Mouse (Mus musculus) forebrain, embryonic 11.5 days (tissue): ENCODE measurements around the gene Pde8a. TPM values are rescaled to one million over a fixed set of nuclear protein-coding genes. Genes with fewer than 3 reads are reported as not detected.
"Not testable (repeated sequence)": the region's sequence is repeated elsewhere in the genome, so short reads cannot be mapped to it uniquely, and the experiment has no call there.

Source experiments
- ATAC-seq: fragments of 200-750 bp; cut with Nextera tagmentation; replicated peaks from 2 replicates; pipeline ENCODE4 v1.8.0; 2017; ENCODE audit warnings: moderate TSS enrichment; ENCODE audit not compliant: low FRiP score
- DNase-seq: peaks from one replicate; pipeline ENCODE4 v3.0.0-alpha.2; 2017; ENCODE audit warnings: low spot score
- H3K27ac ChIP-seq: fragments of 300-500 bp; sonication (generic); 2 replicates; pipeline ENCODE4 v1.5.1; 2014; ENCODE audit warnings: low read depth, low read length
- H3K27me3 ChIP-seq: fragments of 300-500 bp; sonication (generic); 2 replicates; pipeline ENCODE4 v1.6.1; 2014; ENCODE audit warnings: mild to moderate bottlenecking, low read length, mixed read lengths; ENCODE audit not compliant: control insufficient read depth, insufficient read depth
- H3K36me3 ChIP-seq: fragments of 300-500 bp; sonication (generic); 2 replicates; pipeline ENCODE4 v1.6.1; 2014; ENCODE audit warnings: mild to moderate bottlenecking, low read length, moderate library complexity, mixed read lengths; ENCODE audit not compliant: control insufficient read depth, insufficient read depth
- H3K4me1 ChIP-seq: fragments of 300-500 bp; sonication (generic); replicated peaks from 2 replicates; pipeline ENCODE4 v1.6.1; 2014; ENCODE audit warnings: low read length, mixed read lengths; ENCODE audit not compliant: control insufficient read depth, insufficient read depth
- H3K4me2 ChIP-seq: fragments of 300-500 bp; sonication (generic); 2 replicates; pipeline ENCODE4 v1.6.1; 2014; ENCODE audit warnings: low read depth, mild to moderate bottlenecking, low read length, moderate library complexity, mixed read lengths; ENCODE audit not compliant: severe bottlenecking
- H3K4me3 ChIP-seq: fragments of 300-500 bp; sonication (generic); 2 replicates; pipeline ENCODE4 v1.5.1; 2014; ENCODE audit warnings: low read depth, low read length
- H3K9ac ChIP-seq: fragments of 300-500 bp; sonication (generic); 2 replicates; pipeline ENCODE4 v1.6.1; 2014; ENCODE audit warnings: low read length
- H3K9me3 ChIP-seq: fragments of 300-500 bp; sonication (generic); 2 replicates; pipeline ENCODE4 v1.6.1; 2016; ENCODE audit warnings: low read length, mixed read lengths; ENCODE audit not compliant: control insufficient read depth
- WGBS: fragments of 180-500 bp; shearing (Covaris S2); extraction: QIAGEN DNeasy Blood & Tissue Kit; methylation state at CpG from one replicate; pipeline ENCODE4 v1.1.7; 2014; 5-methylcytosine and 5-hydroxymethylcytosine counted together
- polyA plus RNA-seq: library from polyadenylated mRNA; unstranded; fragments of >200 nt; fragmentation: Nextera tagmentation; extraction: Ambion mirVana; gene quantifications from 2 replicates; pipeline ENCODE4 v1.2.1, GENCODE M21; 2014

Gene Pde8a
- polyA plus RNA-seq, 1 experiment from 2014 or later = 2.4 TPM

DNA sequence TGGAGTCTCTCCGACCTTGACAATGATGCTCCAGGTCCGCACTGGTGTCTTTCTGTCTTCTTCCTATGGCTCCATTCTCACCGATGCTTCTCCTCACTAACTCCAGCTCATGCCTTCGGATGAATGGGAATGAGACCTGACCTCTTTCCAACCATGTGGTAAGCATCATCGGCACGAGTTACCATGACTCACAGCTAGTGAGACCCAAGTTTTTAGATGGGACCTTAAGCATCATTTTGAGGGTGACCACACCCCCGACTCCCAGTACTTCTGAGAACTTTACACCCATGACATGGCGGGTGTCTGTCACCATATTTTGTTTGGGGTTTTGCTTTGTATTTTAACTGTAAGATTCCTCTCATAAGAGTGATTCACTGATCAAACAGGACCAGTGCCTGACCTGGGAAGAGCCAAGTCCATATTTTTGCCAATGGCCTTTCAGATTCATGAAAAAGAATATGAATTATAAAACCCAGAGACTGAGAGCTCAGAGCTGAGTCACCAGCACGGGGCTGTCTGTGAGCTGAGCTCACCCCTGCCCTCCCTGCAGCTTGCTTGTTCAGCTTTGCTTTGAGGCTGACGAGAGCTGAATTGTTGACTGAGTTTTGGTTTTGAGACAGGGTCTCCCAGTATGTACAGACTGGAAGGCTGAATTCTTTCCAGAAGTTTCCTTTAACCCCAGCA, 30.8 kb upstream of the Pde8a start:
- ATAC-seq = no peak
- Histone ChIP-seq H3K9me3 (no peaks in the 10 kb centered on the region), H3K27me3 (no peaks in the 10 kb centered on the region), H3K4me2 (no peak overlapping the region), H3K36me3 (no peaks in the 10 kb centered on the region), H3K27ac (no peak overlapping the region), H3K4me3 (no peak overlapping the region), H3K9ac (no peak overlapping the region), H3K4me1 (no peaks in the 10 kb centered on the region)
- DNase-seq = peak; percentile 28
- 81% methylated on average over 10 of the region's 10 CpGs for WGBS

DNA sequence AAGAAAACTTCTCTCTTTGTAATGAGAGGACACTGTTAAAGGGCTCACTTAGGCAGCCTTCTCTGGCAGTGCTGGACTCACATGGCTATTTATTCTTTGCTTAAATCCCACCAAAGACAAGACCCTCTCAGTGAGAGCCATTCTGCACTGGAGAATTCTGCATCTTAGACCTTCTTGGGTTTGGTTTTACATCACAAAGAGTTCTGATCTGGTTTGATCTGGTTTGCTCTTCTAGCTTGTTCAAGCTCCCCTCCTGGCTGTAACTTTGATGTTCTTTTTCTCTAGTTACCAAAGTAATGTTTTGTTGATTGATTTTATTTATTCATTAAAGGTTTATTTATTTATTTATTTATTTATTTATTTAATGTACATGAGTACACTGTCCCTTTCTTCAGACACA, 30.2 kb upstream of the Pde8a start:
- DNase-seq (no peak), ATAC-seq (no peak)
- no peaks in the 10 kb centered on the region for H3K9me3 ChIP-seq
- H3K9ac ChIP-seq = no peak overlapping the region
- H3K36me3 ChIP-seq = no peaks in the 10 kb centered on the region
- no peak overlapping the region for H3K4me2 ChIP-seq
- H3K27ac ChIP-seq = no peak overlapping the region
- no peak overlapping the region for H3K4me3 ChIP-seq
- no peaks in the 10 kb centered on the region for H3K27me3 ChIP-seq
- H3K4me1 ChIP-seq = no peaks in the 10 kb centered on the region

DNA sequence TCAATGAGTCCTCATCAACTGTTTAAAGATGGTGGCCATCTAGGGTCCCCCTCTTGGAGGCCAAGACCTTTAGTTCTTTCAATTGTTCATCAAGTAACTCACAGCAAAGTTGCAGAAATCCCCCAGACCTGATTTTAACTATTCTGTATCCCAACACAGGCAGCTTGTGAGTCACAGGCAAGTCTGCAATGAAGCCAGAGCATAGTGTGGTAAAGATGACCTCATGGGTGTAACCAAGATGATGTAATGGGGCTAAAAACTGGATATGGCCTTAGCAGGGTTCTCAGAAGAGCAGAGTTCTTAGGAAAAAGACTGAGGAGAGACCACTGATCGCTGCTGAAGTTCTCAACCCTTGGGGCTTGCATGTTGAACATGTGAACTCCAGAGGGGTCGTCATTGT, 29.3 kb upstream of the Pde8a start:
- Histone ChIP-seq H3K4me3 (no peak overlapping the region), H3K27me3 (no peaks in the 10 kb centered on the region), H3K4me1 (no peaks in the 10 kb centered on the region), H3K9ac (no peak overlapping the region), H3K9me3 (no peaks in the 10 kb centered on the region), H3K27ac (no peak overlapping the region), H3K36me3 (no peaks in the 10 kb centered on the region), H3K4me2 (no peak overlapping the region)
- no peak for ATAC-seq
- DNase-seq = no peak
- WGBS = 72% methylated on average over 2 of the region's 2 CpGs

DNA sequence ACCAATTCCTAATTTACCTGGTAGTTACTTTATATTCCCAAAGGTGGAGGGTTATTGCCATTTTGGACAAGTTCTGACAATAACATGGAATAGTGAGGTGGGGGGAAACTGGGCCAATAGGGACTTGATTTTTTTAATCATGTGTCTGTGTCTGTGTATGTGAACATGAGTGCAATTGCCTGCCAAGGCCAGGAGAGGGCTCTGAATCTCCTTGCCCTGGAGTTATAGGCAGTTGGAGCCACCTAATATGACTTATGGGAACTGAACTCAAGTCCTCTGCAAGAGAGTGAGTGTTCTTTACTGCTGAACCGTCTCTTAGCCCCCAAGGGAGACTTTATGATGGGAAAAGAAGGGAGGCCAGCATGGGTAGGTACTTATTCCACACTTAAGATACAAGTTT, 28.7 kb upstream of the Pde8a start:
- Histone ChIP-seq H3K9me3 (no peaks in the 10 kb centered on the region), H3K4me3 (no peak overlapping the region), H3K9ac (no peak overlapping the region), H3K27ac (no peak overlapping the region), H3K27me3 (no peaks in the 10 kb centered on the region), H3K4me2 (no peak overlapping the region), H3K36me3 (no peaks in the 10 kb centered on the region), H3K4me1 (no peaks in the 10 kb centered on the region)
- peak; percentile 20 for DNase-seq
- no peak for ATAC-seq
- 85% methylated on average over 1 of the region's 1 CpGs for WGBS

DNA sequence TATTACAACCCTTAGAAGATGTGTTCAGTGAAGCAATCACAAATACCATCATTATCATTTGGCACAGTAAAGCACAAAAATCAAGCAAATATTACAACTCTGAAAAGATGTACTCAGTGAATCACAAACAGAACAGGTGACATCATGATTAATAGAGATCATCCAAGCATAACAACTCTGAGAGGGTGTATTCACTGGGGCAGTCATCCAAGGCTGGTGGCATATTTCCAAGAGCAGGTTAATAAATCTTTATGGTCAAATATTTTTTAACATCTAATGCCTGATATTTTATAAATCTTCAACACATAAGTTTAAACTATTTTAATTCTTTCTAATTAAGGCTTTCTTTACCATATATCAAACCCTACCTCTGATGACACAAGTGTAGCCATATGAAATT, 27.4 kb upstream of the Pde8a start:
- not testable (repeated sequence) for H3K4me2 ChIP-seq, H3K4me3 ChIP-seq, H3K27me3 ChIP-seq, H3K4me1 ChIP-seq, ATAC-seq, H3K36me3 ChIP-seq, H3K9me3 ChIP-seq, DNase-seq, H3K9ac ChIP-seq, H3K27ac ChIP-seq

DNA sequence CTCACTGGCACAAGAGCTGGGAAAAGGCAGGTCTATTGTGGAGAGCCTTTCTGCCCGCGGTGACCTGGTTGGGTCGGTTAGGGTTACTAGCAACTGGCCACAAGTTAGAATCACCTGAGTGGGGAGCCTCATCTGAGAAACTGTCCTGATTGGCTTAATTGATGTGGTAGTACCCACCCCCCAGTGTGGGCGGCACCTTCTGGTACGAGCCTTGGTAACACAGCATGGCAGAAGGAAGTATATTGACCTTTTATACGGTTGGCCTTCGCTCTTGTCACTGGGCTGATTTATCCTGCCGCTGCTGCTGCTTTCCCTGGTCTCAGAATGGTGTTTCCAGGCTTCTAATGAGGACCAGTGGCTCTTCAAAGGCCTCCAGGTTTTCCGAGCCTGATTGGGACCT, 24.2 kb upstream of the Pde8a start:
- Histone ChIP-seq H3K36me3 (no peaks in the 10 kb centered on the region), H3K27ac (no peak overlapping the region), H3K4me1 (no peaks in the 10 kb centered on the region), H3K9ac (no peak overlapping the region), H3K4me2 (no peak overlapping the region), H3K9me3 (no peaks in the 10 kb centered on the region), H3K4me3 (no peak overlapping the region), H3K27me3 (no peaks in the 10 kb centered on the region)
- ATAC-seq (no peak), DNase-seq (peak; percentile 23)
- 86% methylated on average over 9 of the region's 9 CpGs for WGBS

DNA sequence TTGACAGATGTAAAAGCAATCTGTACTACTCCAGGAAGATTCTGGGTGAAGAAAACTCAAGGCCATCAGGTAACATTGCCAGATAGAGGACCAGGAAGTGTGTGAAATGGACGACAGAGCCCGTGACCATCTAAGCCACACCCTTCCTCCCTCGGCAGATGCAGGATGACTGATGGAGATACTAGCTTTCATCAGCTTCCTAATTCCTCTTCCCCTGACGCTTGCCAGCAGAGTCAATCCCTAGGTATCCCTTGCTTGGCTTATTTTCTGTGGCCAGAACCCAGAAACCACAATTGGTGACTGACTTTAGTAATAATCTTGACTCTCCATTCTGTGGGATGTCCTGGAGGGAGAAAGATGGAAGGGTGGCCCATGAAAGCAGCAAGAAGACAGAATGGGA, 17.9 kb upstream of the Pde8a start:
- Histone ChIP-seq H3K4me1 (no peaks in the 10 kb centered on the region), H3K27me3 (no peaks in the 10 kb centered on the region), H3K4me3 (no peak overlapping the region), H3K36me3 (no peaks in the 10 kb centered on the region), H3K27ac (no peak overlapping the region), H3K9me3 (no peaks in the 10 kb centered on the region), H3K4me2 (no peak overlapping the region), H3K9ac (no peak overlapping the region)
- ATAC-seq (no peak), DNase-seq (no peak)
- WGBS = 71% methylated on average over 4 of the region's 4 CpGs

DNA sequence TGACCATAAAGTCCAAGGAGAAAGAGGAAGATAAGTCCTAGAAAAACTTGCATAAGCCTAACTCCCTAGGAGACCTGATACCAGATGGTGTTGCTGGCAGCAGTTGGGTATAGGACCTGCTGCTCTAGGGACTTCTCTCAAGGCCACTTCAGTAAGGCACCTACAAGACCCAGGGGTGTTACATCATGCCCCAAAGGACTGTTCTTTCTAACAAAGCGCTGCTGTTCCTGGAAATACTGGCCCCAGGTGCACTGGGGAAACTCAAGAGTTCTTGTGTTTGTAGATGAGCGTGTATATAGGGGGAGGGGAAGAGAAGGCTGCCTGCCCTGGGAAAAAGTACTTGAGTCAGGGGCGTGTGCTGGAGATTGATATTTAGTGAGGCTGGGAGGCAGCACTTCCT, 16.6 kb upstream of the Pde8a start:
- 71% methylated on average over 3 of the region's 3 CpGs for WGBS
- H3K4me1 ChIP-seq = no peaks in the 10 kb centered on the region
- ATAC-seq (no peak), DNase-seq (no peak)
- no peak overlapping the region for H3K4me2 ChIP-seq
- no peaks in the 10 kb centered on the region for H3K27me3 ChIP-seq
- no peak overlapping the region for H3K9ac ChIP-seq
- no peak overlapping the region for H3K4me3 ChIP-seq
- no peak overlapping the region for H3K27ac ChIP-seq
- no peaks in the 10 kb centered on the region for H3K36me3 ChIP-seq
- H3K9me3 ChIP-seq = no peaks in the 10 kb centered on the region

DNA sequence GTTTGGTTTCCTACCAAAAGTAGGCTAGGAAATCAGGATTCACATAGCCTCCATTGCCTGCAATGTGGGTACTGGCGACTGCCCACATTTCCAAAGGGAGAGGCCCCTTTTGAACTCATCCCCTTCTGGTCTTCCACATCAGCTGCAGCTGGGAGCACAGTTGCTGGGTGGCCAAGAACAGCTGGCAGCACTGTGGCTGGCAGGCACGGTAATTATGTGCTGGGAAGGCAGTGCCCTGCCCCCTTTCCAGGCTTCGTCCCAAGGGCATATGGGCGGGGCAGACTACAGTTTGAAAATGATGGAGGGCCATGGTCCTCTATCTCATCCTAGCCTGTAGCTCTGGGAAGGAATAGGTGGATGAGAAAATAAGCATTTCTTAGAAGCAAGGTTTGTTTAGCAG, 14.9 kb upstream of the Pde8a start:
- Histone ChIP-seq H3K36me3 (no peaks in the 10 kb centered on the region), H3K27me3 (no peaks in the 10 kb centered on the region), H3K9ac (no peak overlapping the region), H3K9me3 (no peaks in the 10 kb centered on the region), H3K4me3 (no peak overlapping the region), H3K4me2 (no peak overlapping the region), H3K27ac (no peak overlapping the region), H3K4me1 (no peaks in the 10 kb centered on the region)
- no peak for ATAC-seq
- WGBS = 45% methylated on average over 4 of the region's 4 CpGs
- no peak for DNase-seq
